Mouse (Mus musculus) C2C12 (cell line): ENCODE measurements around the gene Uxt. TPM values are rescaled to one million over a fixed set of nuclear protein-coding genes. Genes with fewer than 3 reads are reported as not detected.

Source experiments
- H3K27me3 ChIP-seq: one replicate; pipeline ENCODE4 v1.6.1; 2011; ENCODE audit not compliant: control insufficient read depth, insufficient read depth, insufficient read length
- H3K36me3 ChIP-seq: one replicate; pipeline ENCODE4 v1.6.1; 2011; ENCODE audit not compliant: control insufficient read depth, insufficient read depth
- H3K4me3 ChIP-seq: one replicate; pipeline ENCODE4 v1.5.1; 2011; ENCODE audit warnings: mild to moderate bottlenecking, control low read depth; ENCODE audit not compliant: poor library complexity, insufficient read depth, severe bottlenecking
- H3K79me2 ChIP-seq: one replicate; pipeline ENCODE4 v1.6.1; 2011; ENCODE audit not compliant: control insufficient read depth, insufficient read depth
- H3K79me3 ChIP-seq: one replicate; pipeline ENCODE4 v1.6.1; 2011; ENCODE audit warnings: low read depth, control low read depth
- H3ac ChIP-seq: one replicate; pipeline ENCODE3; 2011; ENCODE audit warnings: low read depth; ENCODE audit not compliant: control insufficient read depth, insufficient read length
- CEBPB ChIP-seq: IDR thresholded peaks from one replicate; pipeline ENCODE4 v1.6.1; 2011; ENCODE audit warnings: low read depth, mild to moderate bottlenecking, control low read depth, moderate library complexity
- CTCF ChIP-seq: IDR thresholded peaks from one replicate; pipeline ENCODE4 v1.5.1; 2011; ENCODE audit not compliant: control insufficient read depth, insufficient read depth, insufficient read length
- FOSL1 ChIP-seq: IDR thresholded peaks from one replicate; pipeline ENCODE4 v1.8.0; 2011; ENCODE audit warnings: mild to moderate bottlenecking, low read length; ENCODE audit not compliant: poor library complexity, insufficient read depth, severe bottlenecking
- MAX ChIP-seq: IDR thresholded peaks from one replicate; pipeline ENCODE4 v1.6.1; 2011; ENCODE audit warnings: mild to moderate bottlenecking, control low read depth
- MYOD1 ChIP-seq: IDR thresholded peaks from one replicate; pipeline ENCODE4 v1.6.1; 2011; ENCODE audit warnings: low read depth; ENCODE audit not compliant: control insufficient read depth, insufficient read length
- MYOG ChIP-seq: IDR thresholded peaks from one replicate; pipeline ENCODE4 v1.6.1; 2011; ENCODE audit not compliant: control insufficient read depth, insufficient read length; ENCODE audit errors: extremely low read depth
- USF1 ChIP-seq: IDR thresholded peaks from one replicate; pipeline ENCODE4 v1.6.1; 2011; ENCODE audit warnings: low read depth, mild to moderate bottlenecking, control low read depth, moderate library complexity
- long read RNA-seq, 2 experiments: library from polyadenylated mRNA; unstranded; transcript quantifications; one replicate each; pipeline ENCODE4 v2.0.0; 2019 to 2020
- polyA plus RNA-seq: library from polyadenylated mRNA; unstranded; fragments of >200 nt; fragmentation: generic; extraction: Trizol; gene quantifications from one replicate; pipeline ENCODE4 v1.2.1, GENCODE M21; 2012; ENCODE audit warnings: missing spikeins

Uxt gene
- polyA plus RNA-seq, result 46.5 TPM
- long read RNA-seq, experiment 1, transcript Uxt-202 (7 exons, 875 nt), result major isoform, 16 of 23 reads
- long read RNA-seq, experiment 1, partial matches to known transcripts, result 0 of 23 reads
- long read RNA-seq, experiment 1, other reads (novel, unspliced or antisense), result 3 of 23 reads
- long read RNA-seq, experiment 2, transcript Uxt-202 (7 exons, 875 nt), result major isoform, 5 of 6 reads
- long read RNA-seq, experiment 2, partial matches to known transcripts, result 1 of 6 reads
- long read RNA-seq, experiment 2, other reads (novel, unspliced or antisense), result 0 of 6 reads

DNA sequence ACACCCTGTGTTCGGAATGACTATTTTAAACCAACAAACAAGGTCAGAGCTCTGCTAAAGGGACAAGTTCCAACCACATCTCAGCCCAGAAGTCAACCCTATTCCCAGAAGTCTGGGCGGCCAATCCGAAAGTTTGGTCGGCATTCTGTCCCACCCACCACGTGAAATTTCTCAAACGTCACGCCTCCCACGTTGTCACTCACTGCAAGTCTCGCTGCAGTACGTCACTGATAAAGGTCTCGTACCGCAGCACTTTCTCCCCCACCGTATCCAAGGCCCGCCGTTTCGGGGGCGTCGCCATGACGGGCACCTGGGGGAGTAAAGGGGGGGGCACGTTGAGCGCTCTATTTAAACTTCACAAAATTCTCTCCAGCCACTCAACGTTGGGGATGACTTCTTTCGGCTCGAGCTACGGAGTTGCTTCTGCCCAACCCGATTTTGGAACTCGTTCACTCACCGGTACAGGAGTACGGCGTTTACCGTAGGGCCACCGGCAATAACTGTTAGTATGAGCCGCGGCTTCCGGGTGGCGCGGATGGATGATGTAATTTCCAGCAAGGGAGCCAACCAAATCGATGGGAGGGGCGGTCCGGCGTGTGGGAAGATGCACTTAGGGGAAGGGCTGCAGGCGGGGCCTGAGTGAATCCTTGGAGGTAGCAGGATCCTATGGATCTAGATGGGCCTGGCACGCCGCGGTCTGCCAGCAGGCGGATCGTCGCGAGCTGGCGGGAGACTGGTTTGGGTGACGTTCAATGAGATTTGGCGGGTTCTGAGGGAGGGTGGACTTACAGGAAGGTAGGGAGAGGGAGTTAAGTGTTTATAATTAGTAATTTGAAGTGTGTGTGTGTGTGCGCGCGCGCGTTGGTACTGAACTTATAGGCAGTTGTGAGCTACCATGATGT, at the start of gene Uxt:
Uxt (minus strand) TSS at position 541 of the 902 bp plus-strand sequence.
- Histone ChIP-seq H3K36me3 (no peaks in the 10 kb centered on the region), H3K4me3 (peak within 1 kb of the TSS; percentile 52), H3ac (peak within 1 kb of the TSS; percentile 64), H3K79me3 (no peaks in the 10 kb centered on the region), H3K27me3 (no peaks in the 10 kb centered on the region), H3K79me2 (peaks cover 10% of the 10 kb centered on the region)
- TF ChIP-seq CEBPB, result peak; percentile 26
- TF ChIP-seq MAX, result peak; percentile 22
- peak; percentile 23 for TF ChIP-seq USF1
- TF ChIP-seq MYOD1, result no peak
- no peak for TF ChIP-seq CTCF
- no peak for TF ChIP-seq FOSL1
- no peak for TF ChIP-seq MYOG

DNA sequence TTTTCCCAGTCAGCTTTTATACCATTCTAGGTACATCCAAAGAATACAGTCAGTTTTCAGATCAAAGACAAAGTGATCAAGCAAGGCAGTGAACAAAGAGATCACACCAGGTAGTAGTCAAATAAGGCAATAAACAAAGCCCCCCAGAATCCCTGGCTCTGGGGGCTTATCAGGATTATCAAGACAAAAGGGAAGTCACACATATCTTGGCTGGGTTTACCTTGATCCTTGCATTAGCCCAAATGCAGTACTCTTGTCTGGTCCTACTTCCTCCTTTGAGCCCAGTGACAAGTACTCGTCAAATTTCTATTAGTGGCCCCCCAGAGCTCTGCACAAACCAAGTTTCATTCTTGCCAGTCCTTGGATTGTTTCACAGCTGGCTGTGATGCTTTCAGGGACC, 19.1 kb upstream of the Uxt start:
- no peak overlapping the region for H3K4me3 ChIP-seq
- no peaks in the 10 kb centered on the region for H3K79me2 ChIP-seq
- no peak overlapping the region for H3ac ChIP-seq
- no peaks in the 10 kb centered on the region for H3K36me3 ChIP-seq
- TF ChIP-seq MAX (no peak), MYOG (no peak), CEBPB (no peak), CTCF (no peak), USF1 (no peak), MYOD1 (no peak)
- no peaks in the 10 kb centered on the region for H3K79me3 ChIP-seq
- no peaks in the 10 kb centered on the region for H3K27me3 ChIP-seq

DNA sequence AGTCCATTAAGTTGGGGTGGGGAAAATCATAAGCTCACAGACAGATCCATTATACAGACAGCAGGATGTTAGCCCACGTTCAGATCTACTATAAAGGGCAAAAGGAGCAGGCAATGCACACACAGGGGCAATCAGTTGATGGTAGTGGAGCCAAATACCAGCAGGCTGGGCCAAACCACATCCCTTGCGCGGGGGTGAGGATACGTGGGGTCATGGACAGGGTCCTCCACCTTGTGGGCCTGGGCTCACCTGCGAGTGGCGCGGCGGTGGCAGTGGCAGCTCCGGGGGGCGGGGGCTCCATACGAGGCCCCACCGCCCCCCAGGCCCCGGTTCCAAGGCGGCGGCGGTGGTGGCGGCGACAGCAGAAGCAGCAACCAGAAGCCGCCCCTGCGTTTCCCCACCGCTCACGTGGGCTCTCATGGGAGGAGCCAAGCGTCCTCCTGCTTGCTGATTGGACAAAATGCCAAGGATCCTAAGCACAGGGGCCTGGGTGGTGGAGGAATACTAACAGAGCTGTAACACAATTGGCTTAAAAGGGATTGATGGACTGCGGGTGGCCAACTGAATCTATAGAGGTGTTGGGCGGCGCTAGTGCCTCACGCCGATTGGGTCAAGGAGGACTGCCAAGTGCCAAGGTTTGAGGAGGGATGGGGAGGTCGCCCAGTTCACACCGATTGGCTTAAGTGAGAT, 11.5 kb downstream of the Uxt start, which contains the start of gene Elk1:
Elk1 (minus strand) TSS at position 418 of the 690 bp plus-strand sequence.
- Histone ChIP-seq H3ac (peak within 1 kb of the TSS; percentile 91), H3K79me2 (peaks cover 9% of the 10 kb centered on the region), H3K79me3 (peaks cover 4% of the 10 kb centered on the region), H3K27me3 (no peaks in the 10 kb centered on the region), H3K36me3 (no peaks in the 10 kb centered on the region), H3K4me3 (peak within 1 kb of the TSS; percentile 42)
- TF ChIP-seq MYOD1 (no peak), MAX (no peak), USF1 (peak; percentile 84)

DNA sequence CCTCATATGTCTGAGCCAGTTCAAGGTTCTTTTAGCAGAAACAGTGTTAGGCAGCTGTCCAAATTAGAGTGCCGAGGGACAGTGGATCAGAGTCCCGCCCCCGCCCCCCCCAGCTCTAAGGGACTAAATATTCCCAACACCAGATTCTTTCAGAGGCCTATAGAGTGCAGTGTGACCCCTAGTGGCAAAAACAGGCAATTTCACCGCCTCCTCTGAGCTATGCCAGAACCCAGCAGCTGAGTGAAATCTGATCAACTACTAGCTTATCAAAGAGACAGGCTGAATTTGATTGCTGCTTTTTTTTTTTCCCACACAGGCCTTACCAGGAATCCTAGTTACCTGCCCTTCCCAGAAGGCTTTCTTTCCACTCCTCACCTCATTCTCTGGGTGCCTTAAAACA, 15.8 kb downstream of the Uxt start:
- Histone ChIP-seq H3ac (no peak overlapping the region), H3K79me2 (peaks cover 9% of the 10 kb centered on the region), H3K27me3 (no peaks in the 10 kb centered on the region), H3K4me3 (no peak overlapping the region), H3K36me3 (no peaks in the 10 kb centered on the region), H3K79me3 (peaks cover 4% of the 10 kb centered on the region)
- no peak for TF ChIP-seq CTCF
- TF ChIP-seq USF1, result no peak
- TF ChIP-seq MAX, result no peak
- no peak for TF ChIP-seq MYOD1
- no peak for TF ChIP-seq MYOG
- TF ChIP-seq FOSL1, result no peak
- no peak for TF ChIP-seq CEBPB

DNA sequence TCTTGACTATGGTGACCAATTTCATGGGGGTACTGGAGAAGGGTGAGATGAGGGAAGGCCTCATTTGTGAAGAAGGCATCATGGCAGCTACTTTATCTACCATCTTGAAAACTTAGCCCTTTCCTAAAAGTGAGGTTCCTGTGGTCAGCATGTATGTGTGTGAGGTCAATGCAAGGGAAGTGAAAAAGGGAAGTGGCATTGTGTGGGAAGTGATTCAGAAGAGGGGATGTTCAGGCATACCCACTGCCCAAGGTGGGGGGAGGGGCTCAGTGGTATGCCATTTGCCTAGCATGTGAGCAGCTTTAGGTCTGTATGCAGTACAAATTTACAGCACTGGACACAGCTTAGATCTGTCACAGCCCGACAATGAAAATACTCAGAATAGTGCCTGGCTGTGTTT, 29.9 kb downstream of the Uxt start:
- peaks cover 5% of the 10 kb centered on the region for H3K36me3 ChIP-seq
- no peak overlapping the region for H3ac ChIP-seq
- H3K4me3 ChIP-seq, result no peak overlapping the region
- H3K27me3 ChIP-seq, result no peaks in the 10 kb centered on the region
- no peaks in the 10 kb centered on the region for H3K79me3 ChIP-seq
- no peak for TF ChIP-seq USF1
- no peak for TF ChIP-seq FOSL1
- no peak for TF ChIP-seq MYOG
- TF ChIP-seq MAX, result no peak
- no peak for TF ChIP-seq CEBPB
- no peak for TF ChIP-seq CTCF
- no peak for TF ChIP-seq MYOD1
- H3K79me2 ChIP-seq, result no peaks in the 10 kb centered on the region
